Mouse (Mus musculus) regulatory T cell (primary cell): Measurements from ENCODE around the gene Tex14.
"Not testable (repeated sequence)": the region's sequence is repeated elsewhere in the genome, so short reads cannot be mapped to it uniquely, and the experiment has no call there.

Experiments
- in situ Hi-C: fragments of 300-600 bp; cut with MboI, MseI; formaldehyde crosslinking; loops from one replicate; pipeline ENCODE4 v1.15.1; 2025; ENCODE audit warnings: high pct_unique_total_duplicates

The Tex14 gene

DNA sequence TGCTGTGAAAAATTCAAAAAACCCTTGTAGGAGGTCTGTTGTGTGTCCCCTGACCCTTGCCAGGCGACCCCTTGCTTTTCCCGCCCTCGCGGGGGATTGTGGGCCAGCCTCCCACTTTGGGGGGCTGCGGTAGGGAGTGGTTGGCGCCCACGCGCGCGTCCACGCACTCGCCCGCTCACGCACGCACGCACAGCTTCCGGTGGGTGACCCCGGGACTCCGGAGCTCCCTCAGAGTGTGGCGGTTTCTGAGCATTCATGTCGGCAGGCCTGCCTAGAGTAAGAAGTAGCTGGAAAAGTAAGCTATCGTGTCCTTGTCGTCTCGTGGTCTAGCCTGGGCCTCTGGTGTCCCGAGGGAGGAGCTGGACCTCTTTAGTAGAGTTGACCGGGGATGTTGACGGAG lies at the start of gene Tex14, which contains the start of gene Rad51c:
Tex14 (plus strand) TSS at position 190 of the 400 bp plus-strand sequence.
Rad51c (minus strand) TSS at position 79 of the 400 bp plus-strand sequence.
- in situ Hi-C loops = no loop called here

DNA sequence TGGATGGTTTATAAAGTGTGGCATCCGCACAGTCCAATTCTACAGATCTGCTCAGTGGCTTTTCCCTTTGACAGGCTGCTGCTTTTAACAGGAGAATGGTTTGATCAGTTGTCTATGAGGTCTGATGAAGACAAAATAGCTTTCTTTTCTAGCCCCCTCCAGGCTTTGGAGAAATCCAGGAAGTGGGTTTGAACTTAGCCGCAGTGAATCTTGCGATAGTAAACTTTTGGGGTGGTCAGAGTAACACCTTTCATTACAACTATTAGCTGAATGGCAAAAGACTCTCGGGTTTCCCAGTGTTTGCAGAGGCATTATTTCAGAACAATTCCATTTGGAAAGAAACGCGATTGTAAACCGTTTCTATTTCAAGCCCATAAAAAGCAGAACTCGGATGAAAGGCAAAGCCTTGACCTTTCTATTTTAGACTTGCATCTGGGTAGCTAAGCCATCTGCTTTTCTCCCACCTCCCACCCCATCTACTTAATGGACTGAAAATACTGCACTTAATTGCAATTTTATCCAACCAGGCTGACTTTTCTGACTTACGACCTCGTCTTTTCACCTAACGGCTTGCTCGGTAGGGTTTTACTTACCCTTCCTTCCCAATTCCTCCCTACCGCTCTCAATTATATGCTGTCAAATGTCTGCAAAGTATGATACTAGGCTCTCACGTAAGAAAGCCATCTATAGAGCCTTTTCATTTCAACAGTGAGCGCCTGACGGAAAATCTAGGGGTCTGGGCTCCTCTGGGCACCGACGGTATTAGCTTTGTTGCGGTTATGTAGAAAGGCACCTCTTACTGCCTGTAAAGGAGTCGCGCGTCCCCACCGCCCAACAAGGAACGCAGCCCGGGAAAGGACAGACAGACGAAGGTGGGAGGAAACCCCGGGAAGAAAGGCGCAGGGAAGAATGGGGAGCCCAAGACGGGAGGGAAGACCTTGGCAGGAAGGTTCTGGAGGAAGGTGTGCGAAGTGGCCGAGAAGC lies 47.3 kb upstream of the Tex14 start:
- in situ Hi-C loops = no loop called here

DNA sequence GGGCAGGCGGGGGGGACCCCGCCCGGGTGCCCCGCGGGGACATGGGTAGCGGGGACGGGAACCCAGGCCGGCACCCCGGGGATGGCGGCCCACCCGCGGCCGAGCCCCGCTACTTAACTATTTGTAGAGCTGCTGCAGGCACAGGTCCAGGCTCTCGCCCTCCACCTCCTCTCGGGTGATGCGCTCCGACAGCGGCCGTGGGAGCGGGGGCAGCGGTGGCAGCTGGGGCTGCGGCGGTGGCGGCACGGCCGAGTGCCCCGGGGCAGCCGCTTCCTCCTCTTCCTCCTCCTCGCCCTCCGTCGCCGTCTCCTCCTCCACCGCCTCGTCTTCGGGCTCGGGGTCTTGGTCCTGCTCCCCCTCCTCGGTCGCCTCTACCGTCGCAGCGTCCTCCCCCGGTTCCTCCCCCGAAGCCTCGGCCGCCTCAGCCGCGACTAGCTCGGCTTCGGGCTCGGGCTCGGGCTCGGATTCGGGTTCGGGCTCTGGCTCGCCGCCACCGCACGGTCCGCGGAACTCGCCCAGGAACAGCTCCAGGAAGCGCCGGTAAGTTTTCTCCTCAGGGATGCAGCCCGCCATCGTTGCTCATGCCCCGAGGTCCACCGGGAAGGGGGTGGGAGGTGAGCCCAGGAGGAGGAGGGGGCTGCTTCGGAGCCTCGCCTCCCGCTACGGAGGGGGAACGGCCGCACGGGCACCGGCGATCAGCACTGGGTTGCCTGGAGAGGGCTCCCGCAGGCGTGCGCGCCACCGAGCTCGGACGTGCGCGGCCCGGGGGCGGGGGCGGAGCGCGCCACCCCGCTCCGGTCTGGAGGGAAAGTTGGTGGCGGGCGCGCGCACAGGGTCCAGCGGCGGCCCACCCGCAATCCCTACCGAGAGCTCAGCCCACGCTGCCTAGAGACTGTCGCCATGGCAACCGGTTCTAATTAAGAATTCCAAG lies 46.3 kb upstream of the Tex14 start, which contains the start of gene Ppm1e:
Ppm1e (minus strand) TSS at position 693 of the 931 bp plus-strand sequence.
- in situ Hi-C loops = no loop called here

DNA sequence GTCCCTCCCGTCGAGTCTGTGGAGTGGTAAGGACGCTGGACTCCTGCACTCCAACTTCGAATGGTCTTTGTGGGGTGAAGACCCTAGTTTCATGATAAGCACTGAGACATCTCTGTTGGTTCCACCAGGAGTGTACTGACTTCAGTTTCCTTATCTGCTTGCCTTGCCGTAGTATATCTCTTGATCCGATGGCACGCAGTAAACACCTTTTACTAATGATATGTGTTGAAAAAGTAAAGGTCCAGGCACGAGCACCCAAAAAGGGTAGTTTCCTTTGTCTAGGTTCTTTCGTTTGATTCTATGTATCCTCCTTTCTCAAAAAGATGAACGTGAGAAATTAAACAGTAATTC lies 45.6 kb upstream of the Tex14 start:
- in situ Hi-C loops = no loop called here

DNA sequence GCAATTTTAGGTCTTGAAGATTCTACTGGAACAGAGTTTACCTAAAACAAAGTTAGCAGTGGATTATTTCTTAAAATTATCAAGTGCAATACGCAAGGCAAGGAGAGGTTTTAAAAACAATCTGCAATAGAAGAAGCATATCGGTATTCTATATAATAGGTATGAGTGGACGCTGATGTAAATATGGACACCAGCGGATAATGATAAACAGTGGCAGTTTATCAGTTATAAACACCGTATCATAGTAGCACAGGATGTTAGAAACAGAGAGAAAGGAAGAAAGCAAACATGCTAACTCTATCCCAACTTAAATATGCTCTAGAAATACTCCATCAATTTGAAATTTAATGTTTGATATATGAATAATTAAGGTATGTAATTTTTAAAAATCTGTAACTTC lies 39.7 kb upstream of the Tex14 start:
- in situ Hi-C loops = no loop called here

DNA sequence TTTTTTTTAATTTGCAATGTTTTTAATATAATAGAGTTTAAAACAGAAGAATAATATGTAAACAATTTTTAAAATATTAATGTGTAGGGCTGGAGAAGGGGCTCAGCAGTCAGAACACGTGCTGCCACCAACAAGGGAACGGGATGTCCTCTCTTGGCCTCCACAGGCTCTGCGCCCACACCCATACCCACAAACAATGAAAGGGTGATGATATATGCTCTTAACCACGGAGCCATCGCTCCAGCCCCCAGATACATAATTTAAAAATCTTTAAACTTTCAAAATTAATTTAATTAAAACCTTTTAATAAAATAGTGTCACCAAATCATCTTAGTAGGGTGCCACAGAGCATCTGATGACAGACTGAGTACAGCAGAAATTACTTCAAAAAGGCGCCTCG lies 37.8 kb upstream of the Tex14 start:
- in situ Hi-C loops = no loop called here

DNA sequence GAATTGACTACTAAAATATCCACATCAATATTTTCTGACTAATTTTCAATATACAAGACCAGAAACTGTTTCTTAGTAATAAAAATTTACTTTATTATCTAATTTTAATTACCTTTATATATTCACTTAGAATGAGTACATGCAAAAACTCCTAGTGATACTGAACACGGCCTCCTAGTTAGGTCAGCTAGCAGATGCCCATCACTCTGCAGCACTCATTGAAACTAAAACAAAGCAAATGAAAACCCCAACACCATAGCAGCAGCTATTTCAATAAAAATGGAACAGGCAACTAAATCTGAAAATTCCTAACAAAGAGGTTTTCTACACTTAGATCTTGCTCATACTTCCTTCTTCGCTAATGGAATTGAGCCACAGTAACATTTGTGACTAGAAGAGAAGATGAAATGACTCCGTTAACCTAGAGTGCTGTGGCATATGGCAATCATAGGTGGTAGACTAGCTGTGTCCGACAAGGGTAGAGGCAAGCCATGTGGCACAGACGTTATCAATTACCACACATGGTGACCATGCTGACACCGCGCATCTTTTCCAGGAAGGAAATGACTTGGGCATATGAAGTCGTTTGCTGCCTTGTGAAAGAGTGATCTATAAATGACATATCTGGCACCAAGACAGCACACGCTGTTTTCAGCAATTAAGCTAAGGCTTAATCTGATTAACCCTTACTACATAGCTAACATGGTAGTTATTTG lies 36.8 kb upstream of the Tex14 start:
- in situ Hi-C loops = no loop called here

DNA sequence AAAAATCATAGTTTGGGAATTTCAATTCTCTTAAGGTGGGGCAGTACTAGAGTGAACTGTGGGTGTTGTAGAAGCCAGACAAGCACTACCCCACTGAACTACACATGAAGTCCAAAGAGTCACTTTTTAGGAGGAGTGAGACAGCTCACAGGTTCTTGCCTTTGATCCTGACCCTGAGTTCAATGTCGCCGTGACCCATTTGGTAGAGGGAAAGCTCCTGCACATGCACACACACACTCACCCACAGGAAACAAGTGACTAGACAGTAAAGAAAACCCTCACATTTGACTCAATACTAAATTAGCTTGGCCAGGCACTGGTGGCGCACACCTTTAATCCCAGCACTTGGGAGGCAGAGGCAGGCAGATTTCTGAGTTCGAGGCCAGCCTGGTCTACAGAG lies 20.3 kb upstream of the Tex14 start:
- in situ Hi-C loops = loop anchor here (25.0 kb wide), 1 partner anchor 172 kb away; no protein-coding TSS in a partner anchor

DNA sequence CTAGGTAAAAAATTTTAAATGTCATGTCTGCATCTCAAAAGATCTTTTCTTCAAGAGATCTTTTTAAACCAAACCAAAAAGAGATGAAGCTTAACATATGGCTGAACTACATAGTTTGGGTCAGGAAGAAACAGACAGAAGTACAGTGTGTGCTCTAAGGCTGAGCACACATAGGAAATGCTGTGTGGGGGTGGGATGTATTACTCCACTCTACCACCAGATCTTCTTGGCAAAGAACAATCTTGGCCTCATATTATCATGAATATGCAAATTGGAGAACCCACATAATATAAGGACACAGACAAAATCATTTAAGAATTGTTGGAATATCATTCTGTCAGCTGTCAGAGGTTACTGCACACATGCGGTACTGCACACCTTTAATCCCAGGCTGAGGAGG lies 19.2 kb upstream of the Tex14 start:
- in situ Hi-C loops = loop anchor here (25.0 kb wide), 1 partner anchor 173 kb away; no protein-coding TSS in a partner anchor

DNA sequence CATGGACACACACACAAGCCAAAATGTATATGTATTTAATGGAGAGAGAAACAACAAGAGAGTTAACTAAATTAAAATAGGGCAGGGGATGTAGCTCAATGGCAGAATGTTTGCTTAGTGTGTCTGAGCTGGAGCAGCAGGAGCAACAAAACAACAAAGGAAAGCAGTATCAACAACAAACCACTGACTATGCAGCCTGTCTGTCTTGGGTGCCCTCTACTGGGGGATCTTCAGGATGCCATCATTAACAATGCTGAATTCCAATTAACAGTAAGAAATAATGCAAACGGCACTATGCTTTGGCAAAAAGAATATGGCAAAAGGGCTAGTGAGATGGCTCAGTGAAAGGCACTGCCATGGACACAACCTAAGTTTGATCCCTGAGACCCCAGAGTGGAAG lies 11.0 kb upstream of the Tex14 start:
- in situ Hi-C loops = loop anchor here (25.0 kb wide), 1 partner anchor 182 kb away; no protein-coding TSS in a partner anchor

DNA sequence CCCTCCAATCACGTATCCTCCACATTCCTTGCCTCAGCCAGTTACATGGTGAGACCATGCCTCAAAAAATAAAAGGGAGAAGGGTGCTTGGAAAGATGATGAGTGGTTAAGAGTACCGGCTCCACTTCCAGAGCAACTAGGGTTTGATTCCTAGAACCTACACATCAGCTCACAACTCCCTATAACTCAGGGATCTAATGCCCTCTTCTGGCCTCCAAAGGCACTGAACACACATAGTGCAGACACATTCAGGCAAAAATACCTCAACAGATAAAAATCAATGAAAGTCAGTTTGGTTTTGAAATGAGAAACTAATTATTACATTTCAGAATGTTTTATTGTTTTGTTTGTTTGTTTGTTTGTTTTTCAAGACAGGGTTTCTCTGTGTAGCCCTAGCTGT lies 6.5 kb upstream of the Tex14 start:
- in situ Hi-C loops = loop anchor here (25.0 kb wide), 1 partner anchor 186 kb away; no protein-coding TSS in a partner anchor

DNA sequence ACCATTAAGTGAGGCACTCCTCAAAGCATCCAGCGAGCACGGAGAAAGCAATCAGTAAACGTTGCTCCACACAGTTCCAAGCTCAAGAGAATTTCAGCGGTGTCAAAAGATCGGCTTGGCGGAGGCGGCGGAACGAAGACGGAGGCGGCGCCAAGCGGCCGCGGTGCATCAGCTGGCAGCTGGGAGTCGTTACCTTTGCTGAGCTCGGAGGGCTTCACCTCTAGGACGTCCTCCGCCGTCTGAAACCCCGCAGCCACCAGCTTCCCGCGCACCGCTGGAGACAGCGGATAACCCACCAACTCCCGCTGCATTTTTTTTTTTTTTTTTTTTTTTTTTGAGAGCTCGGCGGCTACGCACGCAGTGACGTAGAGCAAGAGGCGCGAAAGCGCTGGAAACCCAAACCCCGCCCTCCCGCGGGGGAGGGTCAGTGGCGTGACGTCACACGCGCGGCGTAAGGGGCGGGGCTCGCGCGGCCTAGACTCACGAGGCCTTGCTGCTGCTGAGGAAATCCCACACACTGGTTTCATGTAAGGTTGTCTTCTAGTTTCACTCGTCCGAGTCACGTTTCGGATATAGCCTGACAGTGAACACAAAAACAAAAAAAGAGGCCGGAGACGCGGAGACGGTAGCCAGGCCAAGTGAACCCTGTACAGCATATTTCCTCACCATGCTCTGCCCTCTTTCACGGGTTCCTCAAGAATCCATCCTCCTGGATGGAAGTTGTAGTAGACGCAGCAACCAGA lies 583 bp upstream of the Tex14 start:
- in situ Hi-C loops = no loop called here

DNA sequence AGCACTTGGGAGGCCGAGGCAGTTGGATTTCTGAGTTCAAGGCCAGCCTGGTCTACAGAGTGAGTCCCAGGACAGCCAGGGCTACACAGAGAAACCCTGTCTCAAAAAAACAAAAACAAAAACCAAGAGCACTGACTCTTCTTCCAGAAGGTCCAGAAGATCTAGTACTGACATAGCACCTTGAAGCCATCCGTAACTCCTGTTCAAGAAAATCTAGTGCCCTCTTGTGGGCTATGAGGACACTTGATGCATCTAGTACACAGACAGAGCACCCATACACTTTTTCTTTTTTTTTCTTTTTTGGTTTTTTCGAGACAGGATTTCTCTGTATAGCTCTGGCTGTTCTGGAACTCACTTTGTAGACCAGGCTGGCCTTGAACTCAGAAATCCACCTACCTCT lies 8.5 kb downstream of the Tex14 start:
- in situ Hi-C loops = not testable (repeated sequence)

DNA sequence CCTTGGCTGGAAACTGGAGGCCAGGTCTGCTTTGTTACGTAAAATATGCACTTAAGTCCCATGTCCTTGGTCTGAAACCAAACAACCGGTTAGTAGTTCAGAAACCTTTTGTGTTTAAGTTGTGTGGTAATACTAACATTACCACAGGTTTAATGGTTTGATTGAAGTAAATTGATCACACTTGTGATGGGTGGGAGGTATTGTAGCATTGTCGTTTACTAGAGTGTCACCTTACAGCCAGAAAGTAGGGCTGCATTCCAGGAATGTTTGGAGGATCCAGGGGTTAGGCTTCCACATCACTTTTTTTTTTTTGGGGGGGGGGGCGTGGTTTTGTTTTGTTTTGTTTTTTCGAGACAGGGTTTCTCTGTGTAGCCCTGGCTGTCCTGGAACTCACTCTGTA lies 11.3 kb downstream of the Tex14 start:
- in situ Hi-C loops = no loop called here

DNA sequence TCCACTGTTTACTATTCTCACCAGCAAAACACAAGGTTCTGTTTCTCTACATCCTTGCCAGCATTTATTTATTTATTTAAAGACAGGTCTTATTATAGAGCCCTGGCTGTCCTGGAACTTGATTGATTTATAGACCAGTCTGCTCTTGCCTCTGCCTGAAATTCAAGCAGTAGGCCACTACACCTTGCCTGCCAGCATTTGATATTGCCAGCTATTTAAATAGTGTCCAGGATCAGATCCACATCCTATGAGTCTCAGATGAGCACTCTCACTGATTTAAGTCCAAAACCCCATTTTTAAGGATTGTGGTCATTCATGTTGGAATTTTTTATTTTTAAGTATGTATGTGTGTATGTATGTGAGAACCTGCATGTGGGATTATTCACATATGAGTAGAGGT lies 16.0 kb downstream of the Tex14 start:
- in situ Hi-C loops = no loop called here

DNA sequence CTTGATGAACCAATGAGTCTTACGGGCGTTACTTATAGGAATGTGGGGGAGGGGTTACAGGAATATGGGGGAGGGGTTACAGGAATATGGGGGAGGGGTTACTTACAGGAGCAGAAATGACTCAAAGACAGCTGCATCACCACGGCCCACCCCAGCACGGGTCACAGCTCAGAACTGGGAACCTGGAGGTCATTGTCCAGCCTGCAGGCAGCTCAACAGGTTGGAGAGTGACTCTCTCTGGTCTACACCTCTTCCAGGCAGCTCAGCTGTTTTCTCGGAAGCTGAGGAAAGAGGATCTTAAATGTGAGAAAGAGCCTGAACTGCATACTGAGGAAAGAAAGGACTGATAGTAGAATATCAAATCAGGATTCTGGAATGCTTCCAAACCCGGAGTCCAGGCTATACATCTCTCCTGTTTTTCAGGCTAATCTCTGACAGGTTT lies 16.9 kb downstream of the Tex14 start:
- in situ Hi-C loops = no loop called here

DNA sequence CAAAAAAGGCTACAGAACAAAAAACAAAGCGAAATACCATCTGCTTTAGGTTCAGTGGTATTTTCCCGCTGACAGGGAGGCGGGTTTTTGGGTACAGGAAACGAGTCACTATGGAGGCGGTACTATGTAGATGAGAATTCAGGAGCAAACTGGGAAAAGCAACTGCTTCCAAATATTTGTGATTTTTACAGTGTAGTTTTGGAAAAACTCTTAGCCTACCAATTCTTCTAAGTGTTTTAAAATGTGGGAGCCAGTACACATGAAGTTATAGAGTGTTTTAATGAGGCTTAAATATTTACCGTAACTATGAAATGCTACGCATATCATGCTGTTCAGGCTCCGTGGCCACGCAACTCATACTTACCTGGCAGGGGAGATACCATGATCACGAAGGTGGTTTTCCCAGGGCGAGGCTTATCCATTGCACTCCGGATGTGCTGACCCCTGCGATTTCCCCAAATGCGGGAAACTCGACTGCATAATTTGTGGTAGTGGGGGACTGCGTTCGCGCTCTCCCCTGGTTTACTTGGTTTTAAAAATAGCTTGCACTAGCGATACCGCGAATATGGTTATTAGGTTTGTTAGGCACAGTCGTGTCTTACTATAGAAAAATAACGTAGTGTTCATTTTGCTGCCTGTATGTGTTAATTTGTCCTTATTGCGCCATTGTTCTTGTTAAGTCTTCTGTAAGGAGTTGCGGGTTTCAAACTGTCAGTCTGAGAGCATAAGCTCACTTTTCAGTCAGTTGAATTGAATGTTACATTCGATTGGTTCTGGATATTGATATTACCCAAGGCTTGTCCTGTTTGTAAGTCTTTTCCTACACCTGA lies 17.9 kb downstream of the Tex14 start:
- in situ Hi-C loops = no loop called here

DNA sequence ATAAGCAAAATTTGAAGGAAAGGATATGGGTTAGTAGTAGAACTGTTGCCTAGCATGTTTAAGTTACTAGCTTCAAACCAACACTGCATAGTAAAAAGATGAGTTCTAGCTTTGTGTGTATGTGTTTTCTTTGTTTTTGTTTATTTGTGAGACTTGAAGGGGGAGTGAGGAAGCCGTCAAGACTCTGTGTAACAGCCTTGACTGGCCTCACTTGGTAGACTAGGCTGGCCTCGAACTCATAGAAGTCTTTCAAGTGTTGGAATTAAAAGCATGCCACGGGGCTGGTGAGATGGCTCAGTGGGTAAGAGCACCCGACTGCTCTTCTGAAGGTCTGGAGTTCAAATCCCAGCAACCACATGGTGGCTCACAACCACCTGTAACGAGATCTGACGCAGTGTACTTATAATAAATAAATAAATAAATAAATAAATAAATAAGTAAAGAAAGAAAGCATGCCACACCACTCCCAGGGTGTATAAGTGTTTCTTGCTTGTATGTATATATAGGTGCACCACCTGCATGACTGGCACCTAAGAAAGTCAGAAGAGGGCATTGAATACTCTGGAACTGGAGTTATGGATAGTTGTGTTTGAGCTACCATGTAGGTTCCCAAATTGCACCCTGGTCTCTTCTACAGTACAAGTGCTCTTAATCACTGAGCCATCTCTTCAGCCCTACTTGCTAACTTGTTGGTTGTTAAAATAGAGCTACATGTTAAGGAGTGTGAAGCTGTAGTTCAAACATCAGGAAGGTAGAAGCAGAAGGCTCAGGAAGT lies 18.9 kb downstream of the Tex14 start:
- in situ Hi-C loops = no loop called here

DNA sequence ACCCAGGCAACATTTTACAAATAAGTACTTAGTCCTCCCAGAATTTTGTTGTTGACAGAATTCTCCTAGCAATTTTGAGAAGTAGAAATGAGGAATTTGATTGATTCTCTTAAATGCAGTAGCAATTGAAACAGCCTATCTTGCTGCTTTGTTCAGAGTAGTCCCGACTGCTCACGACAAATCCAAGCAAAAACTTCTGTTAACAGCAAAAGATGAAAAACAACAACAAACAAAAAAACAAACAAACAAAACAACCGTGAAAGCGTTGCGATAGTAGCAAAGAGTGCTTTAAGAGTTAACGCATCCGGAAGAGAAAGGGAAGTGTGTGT lies 21.2 kb downstream of the Tex14 start:
- in situ Hi-C loops = loop anchor here (5.0 to 25.0 kb wide), 2 partner anchors 46 to 839 kb away; no protein-coding TSS in a partner anchor
